Mouse (Mus musculus) lung, postnatal 0 days (tissue): Measurements from ENCODE around the gene Micu1. TPM values are rescaled to one million over a fixed set of nuclear protein-coding genes. Genes with fewer than 3 reads are reported as not detected.
A peak's percentile ranks its signal among the peaks of the same experiment; 100 is the strongest.
"Not testable (repeated sequence)": the region's sequence is repeated elsewhere in the genome, so short reads cannot be mapped to it uniquely, and the experiment has no call there.

Source experiments
- ATAC-seq: fragments of 200-750 bp; cut with Nextera tagmentation; 2 replicates; pipeline ENCODE4 v1.8.0; 2017; ENCODE audit warnings: moderate library complexity
- DNase-seq: peaks from one replicate; pipeline ENCODE4 v3.0.0-alpha.2; 2016; ENCODE audit warnings: low spot score
- H3K27ac ChIP-seq: fragments of 300-500 bp; sonication (generic); 2 replicates; pipeline ENCODE4 v1.5.1; 2014; ENCODE audit warnings: antibody characterized with exemption, mild to moderate bottlenecking, low read length, mixed read lengths
- H3K27me3 ChIP-seq: fragments of 300-500 bp; sonication (generic); replicated peaks from 2 replicates; pipeline ENCODE4 v1.6.1; 2014; ENCODE audit warnings: low read length, mixed read lengths; ENCODE audit not compliant: insufficient read depth
- H3K36me3 ChIP-seq: fragments of 300-500 bp; sonication (generic); 2 replicates; pipeline ENCODE4 v1.6.1; 2014; ENCODE audit warnings: low read length, mixed read lengths; ENCODE audit not compliant: insufficient read depth
- H3K4me1 ChIP-seq: fragments of 300-500 bp; sonication (generic); 2 replicates; pipeline ENCODE4 v1.6.1; 2014; ENCODE audit warnings: antibody characterized with exemption, low read depth, low read length, mixed read lengths; ENCODE audit not compliant: insufficient read depth
- H3K4me2 ChIP-seq: fragments of 300-500 bp; sonication (generic); replicated peaks from 2 replicates; pipeline ENCODE4 v1.6.1; 2014; ENCODE audit warnings: low read depth, mild to moderate bottlenecking, low read length, moderate library complexity, mixed read lengths
- H3K4me3 ChIP-seq: fragments of 300-500 bp; sonication (generic); 2 replicates; pipeline ENCODE4 v1.5.1; 2014; ENCODE audit warnings: low read depth, low read length
- H3K9ac ChIP-seq: fragments of 300-500 bp; sonication (generic); replicated peaks from 2 replicates; pipeline ENCODE4 v1.6.1; 2014; ENCODE audit warnings: low read depth, mild to moderate bottlenecking
- H3K9me3 ChIP-seq: fragments of 300-500 bp; sonication (generic); 2 replicates; pipeline ENCODE4 v1.6.1; 2016; ENCODE audit warnings: low read length, mixed read lengths
- CTCF ChIP-seq: IDR thresholded peaks from 2 replicates; pipeline ENCODE4 v1.5.1; 2016; ENCODE audit warnings: antibody characterized with exemption, mild to moderate bottlenecking
- EP300 ChIP-seq: IDR thresholded peaks from 2 replicates; pipeline ENCODE4 v1.6.1; 2016; ENCODE audit warnings: antibody characterized with exemption, mild to moderate bottlenecking, control low read depth
- WGBS: fragments of 180-500 bp; shearing (Covaris S2); extraction: QIAGEN DNeasy Blood & Tissue Kit; methylation state at CpG from one replicate; pipeline ENCODE4 v1.1.7; 2014; 5-methylcytosine and 5-hydroxymethylcytosine counted together
- polyA plus RNA-seq: library from polyadenylated mRNA; unstranded; fragments of >200 nt; fragmentation: Nextera tagmentation; extraction: Ambion mirVana; gene quantifications from 2 replicates; pipeline ENCODE4 v1.2.1, GENCODE M21; 2015

Micu1 gene
- polyA plus RNA-seq, 1 experiment from 2014 or later = 57.0 TPM

GRCm38 (mm10) chr10:59864884-59865726, 162.8 kb downstream of the Micu1 start:
- WGBS = 31% methylated on average over 13 of the region's 13 CpGs
- Histone ChIP-seq H3K27ac (no peak overlapping the region), H3K36me3 (peaks cover 7% of the 10 kb centered on the region; the same call in 1 of the 2 replicates), H3K4me3 (no peak overlapping the region), H3K9ac (no peak overlapping the region), H3K9me3 (no peaks in the 10 kb centered on the region), H3K4me2 (no peak overlapping the region), H3K4me1 (no peaks in the 10 kb centered on the region), H3K27me3 (no peaks in the 10 kb centered on the region)
- DNase-seq = peak; percentile 82
- TF ChIP-seq EP300 (no peak), CTCF (peak; percentile 99)
- ATAC-seq = peak; percentile 86

DNA sequence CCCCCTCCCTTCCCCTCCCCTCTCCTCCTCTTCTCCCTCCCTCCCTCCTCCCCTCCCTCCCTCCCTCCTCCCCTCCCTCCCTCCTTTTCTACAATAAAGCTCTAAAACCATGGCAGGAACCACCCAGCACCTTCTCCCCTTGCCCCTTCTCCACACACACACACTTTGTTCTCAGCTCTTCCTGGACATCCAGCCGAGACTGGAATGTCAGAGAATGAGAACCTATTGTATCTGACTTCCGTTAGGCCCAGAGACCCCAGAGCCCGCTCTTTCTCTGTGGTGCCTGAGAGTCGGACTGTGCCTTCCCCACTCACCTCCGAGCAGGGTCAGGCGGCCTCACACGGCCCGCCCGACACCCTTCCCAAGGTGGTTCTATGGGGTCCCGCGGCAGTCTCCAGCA, 166.0 kb downstream of the Micu1 start:
- Histone ChIP-seq H3K27ac (no peak overlapping the region), H3K4me3 (no peak overlapping the region), H3K9me3 (no peaks in the 10 kb centered on the region), H3K27me3 (no peaks in the 10 kb centered on the region), H3K4me1 (no peaks in the 10 kb centered on the region), H3K4me2 (no peak overlapping the region), H3K9ac (no peak overlapping the region), H3K36me3 (peaks cover 3% of the 10 kb centered on the region; the same call in 1 of the 2 replicates)
- TF ChIP-seq EP300 = no peak
- TF ChIP-seq CTCF = no peak
- WGBS = 57% methylated on average over 11 of the region's 11 CpGs
- ATAC-seq (no peak), DNase-seq (no peak)

- Histone ChIP-seq H3K27ac (no peak overlapping the region), H3K9ac (no peak overlapping the region), H3K4me1 (no peaks in the 10 kb centered on the region), H3K36me3 (no peaks in the 10 kb centered on the region), H3K4me3 (no peak overlapping the region), H3K9me3 (no peaks in the 10 kb centered on the region), H3K27me3 (no peaks in the 10 kb centered on the region), H3K4me2 (no peak overlapping the region)
- DNase-seq = no peak
- 84% methylated on average over 6 of the region's 6 CpGs for WGBS
- TF ChIP-seq EP300 = no peak
- TF ChIP-seq CTCF = 0 out of 2 replicates have a peak, but pooled peaks have one; percentile 5
- ATAC-seq = no peak
These were observed 167.8 kb downstream of the Micu1 start for GRCm38 (mm10) chr10:59870038-59870437.

DNA sequence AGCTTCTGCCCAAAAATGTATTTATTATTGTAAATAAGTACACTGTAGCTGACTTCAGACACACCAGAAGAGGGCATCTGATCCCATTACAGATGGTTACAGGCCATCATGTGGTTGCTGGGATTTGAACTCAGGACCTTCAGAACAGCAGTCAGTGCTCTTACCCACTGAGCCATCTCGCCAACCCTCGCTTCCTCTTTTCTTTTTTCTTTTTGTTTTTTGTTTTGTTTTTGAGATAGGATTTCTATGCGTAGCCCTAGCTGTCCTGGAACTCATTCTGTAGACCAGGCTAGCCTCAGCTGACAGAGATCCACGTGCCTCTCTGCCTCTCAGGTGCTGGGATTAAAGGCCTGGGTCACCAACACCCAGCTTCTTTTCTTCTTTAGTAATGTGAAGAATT, 170.4 kb downstream of the Micu1 start:
- 82% methylated on average over 4 of the region's 4 CpGs for WGBS
- H3K9me3 ChIP-seq, H3K27ac ChIP-seq: not testable (repeated sequence)

DNA sequence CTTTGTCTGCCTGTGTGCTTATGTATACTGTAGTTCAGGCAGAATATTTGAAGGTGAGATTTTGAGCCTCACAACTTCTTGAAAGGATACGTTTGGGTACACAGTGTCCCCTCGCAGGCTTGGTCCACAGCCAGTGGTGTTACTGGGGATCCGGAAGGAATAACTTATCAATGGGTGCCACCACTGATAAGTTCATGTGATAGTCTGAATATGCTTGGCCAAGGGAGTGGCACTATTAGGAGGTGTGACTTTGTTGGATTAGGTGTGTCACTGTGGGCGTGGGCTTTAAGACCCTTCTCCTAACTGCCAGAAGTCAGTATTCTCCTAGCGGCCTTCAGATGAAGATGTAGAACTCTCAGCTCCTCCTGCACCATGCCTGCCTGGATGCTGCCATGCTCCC, 170.9 kb downstream of the Micu1 start:
- Histone ChIP-seq H3K27me3 (no peaks in the 10 kb centered on the region), H3K4me2 (no peak overlapping the region), H3K27ac (no peak overlapping the region), H3K9ac (no peak overlapping the region), H3K4me1 (no peaks in the 10 kb centered on the region), H3K36me3 (no peaks in the 10 kb centered on the region), H3K9me3 (no peaks in the 10 kb centered on the region), H3K4me3 (no peak overlapping the region)
- WGBS = 92% methylated on average over 5 of the region's 5 CpGs
- ATAC-seq (no peak), DNase-seq (no peak)
- TF ChIP-seq CTCF = no peak
- TF ChIP-seq EP300 = no peak

More for the DNA sequence above, 170.4 kb downstream of the Micu1 start:
- H3K9ac ChIP-seq, ATAC-seq, H3K4me2 ChIP-seq, H3K4me1 ChIP-seq, H3K36me3 ChIP-seq, H3K27me3 ChIP-seq, DNase-seq, H3K4me3 ChIP-seq: not testable (repeated sequence)

DNA sequence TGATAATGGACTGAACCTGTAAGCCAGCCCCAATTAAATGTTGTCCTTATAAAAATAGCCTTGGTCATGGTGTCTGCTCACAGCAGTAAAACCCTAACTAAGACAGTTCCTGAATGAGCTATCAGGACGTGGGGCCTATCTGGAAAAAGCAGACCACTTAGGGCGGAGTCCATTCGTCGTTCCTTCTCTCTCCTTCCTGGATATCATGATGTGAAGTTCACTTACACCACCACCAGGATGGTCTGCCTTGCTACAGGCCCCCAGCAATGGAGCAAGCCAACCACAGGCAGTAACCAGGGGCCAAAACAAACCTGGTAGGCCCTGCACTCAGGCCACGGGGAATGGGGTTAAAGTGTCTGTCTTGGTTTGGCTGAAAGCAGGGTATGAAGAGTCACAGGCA, 171.3 kb downstream of the Micu1 start:
- TF ChIP-seq CTCF = no peak
- no peak for TF ChIP-seq EP300
- H3K27ac ChIP-seq = no peak overlapping the region
- H3K4me2 ChIP-seq = no peak overlapping the region
- no peak overlapping the region for H3K9ac ChIP-seq
- H3K27me3 ChIP-seq = no peaks in the 10 kb centered on the region
- peaks cover 2% of the 10 kb centered on the region; the same call in 1 of the 2 replicates for H3K4me1 ChIP-seq
- ATAC-seq = no peak
- 72% methylated on average over 5 of the region's 5 CpGs for WGBS
- DNase-seq = no peak
- H3K9me3 ChIP-seq = no peaks in the 10 kb centered on the region
- H3K4me3 ChIP-seq = no peak overlapping the region
- H3K36me3 ChIP-seq = no peaks in the 10 kb centered on the region
